Mouse (Mus musculus) bone marrow macrophage, adult 2 months (primary cell): ENCODE data around the gene Dhrs13.

Experiments used
- CTCF ChIP-seq: IDR thresholded peaks from 2 replicates; pipeline ENCODE4 v1.5.1; 2012; ENCODE audit warnings: low read depth, mild to moderate bottlenecking, low read length, moderate library complexity
- POLR2A ChIP-seq: IDR thresholded peaks from 2 replicates; pipeline ENCODE4 v1.6.1; 2012; ENCODE audit warnings: mild to moderate bottlenecking, low read depth, low read length, borderline replicate concordance

- TF ChIP-seq POLR2A: no peak
- TF ChIP-seq CTCF: no peak
Observed at GRCm38 (mm10) chr11:77982441-77982905, 49.6 kb upstream of the Dhrs13 start, which contains the start of gene Phf12.
